Mouse (Mus musculus) kidney, embryonic 15.5 days (tissue): ENCODE data around the gene Nfib. TPM values are rescaled to one million over a fixed set of nuclear protein-coding genes. Genes with fewer than 3 reads are reported as not detected.
A peak's percentile ranks its signal among the peaks of the same experiment; 100 is the strongest.

ENCODE experiments used
- ATAC-seq: fragments of 200-750 bp; cut with Nextera tagmentation; replicated peaks from 2 replicates; pipeline ENCODE4 v1.8.0; 2017; ENCODE audit warnings: moderate TSS enrichment; ENCODE audit not compliant: low FRiP score
- H3K27ac ChIP-seq: fragments of 300-500 bp; sonication (generic); 2 replicates; pipeline ENCODE4 v1.5.1; 2015; ENCODE audit warnings: mild to moderate bottlenecking, inconsistent platforms
- H3K27me3 ChIP-seq: fragments of 300-500 bp; sonication (generic); 2 replicates; pipeline ENCODE4 v1.6.1; 2015; ENCODE audit warnings: inconsistent platforms
- H3K36me3 ChIP-seq: fragments of 300-500 bp; sonication (generic); 2 replicates; pipeline ENCODE4 v1.6.1; 2015; ENCODE audit warnings: inconsistent platforms
- H3K4me1 ChIP-seq: fragments of 300-500 bp; sonication (generic); 2 replicates; pipeline ENCODE4 v1.6.1; 2015; ENCODE audit warnings: inconsistent platforms
- H3K4me2 ChIP-seq: fragments of 300-500 bp; sonication (generic); 2 replicates; pipeline ENCODE4 v1.6.1; 2015; ENCODE audit warnings: moderate library complexity, mild to moderate bottlenecking, inconsistent platforms
- H3K4me3 ChIP-seq: fragments of 300-500 bp; sonication (generic); replicated peaks from 2 replicates; pipeline ENCODE4 v1.5.1; 2015; ENCODE audit warnings: mild to moderate bottlenecking, inconsistent platforms
- H3K9ac ChIP-seq: fragments of 300-500 bp; sonication (generic); 2 replicates; pipeline ENCODE4 v1.6.1; 2015; ENCODE audit warnings: mild to moderate bottlenecking, inconsistent platforms
- H3K9me3 ChIP-seq: fragments of 300-500 bp; sonication (generic); replicated peaks from 2 replicates; pipeline ENCODE4 v1.6.1; 2016; ENCODE audit warnings: inconsistent platforms
- WGBS: fragments of 180-500 bp; shearing (Covaris S2); methylation state at CpG from one replicate; pipeline ENCODE4 v1.1.7; 2015; ENCODE audit warnings: mixed read lengths; 5-methylcytosine and 5-hydroxymethylcytosine counted together
- polyA plus RNA-seq: library from polyadenylated mRNA; unstranded; fragments of >200 nt; fragmentation: Nextera tagmentation; extraction: Ambion mirVana; gene quantifications from 2 replicates; pipeline ENCODE4 v1.2.1, GENCODE M21; 2015

Nfib gene
- polyA plus RNA-seq, 1 experiment from 2014 or later, result 33.8 TPM

GRCm38 (mm10) chr4:82298606-82299005 lies 406.9 kb downstream of the Nfib start:
- no peak overlapping the region for H3K4me3 ChIP-seq
- 79% methylated on average over 1 of the region's 1 CpGs for WGBS
- no peak overlapping the region for H3K9ac ChIP-seq
- H3K27ac ChIP-seq, result no peak overlapping the region
- H3K9me3 ChIP-seq, result no peaks in the 10 kb centered on the region
- H3K4me1 ChIP-seq, result 0 out of 2 replicates have a peak, but pooled peaks cover 3% of the 10 kb centered on the region
- H3K4me2 ChIP-seq, result no peak overlapping the region
- no peaks in the 10 kb centered on the region for H3K27me3 ChIP-seq
- H3K36me3 ChIP-seq, result 0 out of 2 replicates have a peak, but pooled peaks cover 7% of the 10 kb centered on the region
- ATAC-seq, result no peak

GRCm38 (mm10) chr4:82297562-82297961 lies 408.0 kb downstream of the Nfib start:
- no peak overlapping the region for H3K9ac ChIP-seq
- no peak for ATAC-seq
- no peak overlapping the region for H3K4me3 ChIP-seq
- 0 out of 2 replicates have a peak, but pooled peaks cover 7% of the 10 kb centered on the region for H3K36me3 ChIP-seq
- H3K27me3 ChIP-seq, result no peaks in the 10 kb centered on the region
- H3K4me2 ChIP-seq, result no peak overlapping the region
- no peak overlapping the region for H3K27ac ChIP-seq
- 83% methylated on average over 2 of the region's 2 CpGs for WGBS
- no peaks in the 10 kb centered on the region for H3K4me1 ChIP-seq
- no peaks in the 10 kb centered on the region for H3K9me3 ChIP-seq

- Histone ChIP-seq H3K4me1 (peaks cover 14% of the 10 kb centered on the region), H3K9ac (no peak overlapping the region), H3K4me3 (no peak overlapping the region), H3K27ac (no peak overlapping the region), H3K9me3 (no peaks in the 10 kb centered on the region), H3K36me3 (0 out of 2 replicates have a peak, but pooled peaks cover 7% of the 10 kb centered on the region), H3K27me3 (no peaks in the 10 kb centered on the region), H3K4me2 (no peak overlapping the region)
- ATAC-seq, result no peak
- WGBS, result 73% methylated on average over 1 of the region's 1 CpGs
Measured at GRCm38 (mm10) chr4:82294066-82294465, 411.5 kb downstream of the Nfib start.

- no peak overlapping the region for H3K4me2 ChIP-seq
- 60% methylated on average over 4 of the region's 4 CpGs for WGBS
- 0 out of 2 replicates have a peak, but pooled peaks cover 5% of the 10 kb centered on the region for H3K36me3 ChIP-seq
- ATAC-seq, result no peak
- H3K27me3 ChIP-seq, result no peaks in the 10 kb centered on the region
- H3K27ac ChIP-seq, result no peak overlapping the region
- H3K9ac ChIP-seq, result no peak overlapping the region
- H3K9me3 ChIP-seq, result no peaks in the 10 kb centered on the region
- no peak overlapping the region for H3K4me3 ChIP-seq
- peaks cover 14% of the 10 kb centered on the region for H3K4me1 ChIP-seq
Measured at GRCm38 (mm10) chr4:82291174-82291847, 414.2 kb downstream of the Nfib start.

- no peak overlapping the region for H3K4me3 ChIP-seq
- H3K36me3 ChIP-seq, result 0 out of 2 replicates have a peak, but pooled peaks cover 3% of the 10 kb centered on the region
- no peaks in the 10 kb centered on the region for H3K9me3 ChIP-seq
- peaks cover 14% of the 10 kb centered on the region for H3K4me1 ChIP-seq
- H3K4me2 ChIP-seq, result no peak overlapping the region
- no peak overlapping the region for H3K9ac ChIP-seq
- peak overlapping the region; percentile 38; the same call in 1 of the 2 replicates for H3K27ac ChIP-seq
- 74% methylated on average over 9 of the region's 9 CpGs for WGBS
- ATAC-seq, result no peak
- no peaks in the 10 kb centered on the region for H3K27me3 ChIP-seq
Measured at GRCm38 (mm10) chr4:82290623-82291022, 414.9 kb downstream of the Nfib start.

GRCm38 (mm10) chr4:82289596-82289995 lies 416.0 kb downstream of the Nfib start:
- Histone ChIP-seq H3K4me2 (no peak overlapping the region), H3K4me1 (peaks cover 14% of the 10 kb centered on the region), H3K27me3 (no peaks in the 10 kb centered on the region), H3K27ac (0 out of 2 replicates have a peak overlapping the region, but pooled peaks have one; percentile 38), H3K9me3 (no peaks in the 10 kb centered on the region), H3K9ac (no peak overlapping the region), H3K36me3 (no peaks in the 10 kb centered on the region), H3K4me3 (no peak overlapping the region)
- ATAC-seq, result no peak
- WGBS, result 62% methylated on average over 7 of the region's 7 CpGs

GRCm38 (mm10) chr4:82288138-82288537 lies 417.4 kb downstream of the Nfib start:
- Histone ChIP-seq H3K9ac (no peak overlapping the region), H3K4me2 (no peak overlapping the region), H3K27me3 (no peaks in the 10 kb centered on the region), H3K9me3 (no peaks in the 10 kb centered on the region), H3K4me3 (no peak overlapping the region), H3K36me3 (no peaks in the 10 kb centered on the region), H3K4me1 (peaks cover 14% of the 10 kb centered on the region), H3K27ac (no peak overlapping the region)
- 60% methylated on average over 2 of the region's 2 CpGs for WGBS
- ATAC-seq, result no peak

GRCm38 (mm10) chr4:82287454-82287853 lies 418.1 kb downstream of the Nfib start:
- Histone ChIP-seq H3K9me3 (no peaks in the 10 kb centered on the region), H3K36me3 (no peaks in the 10 kb centered on the region), H3K4me1 (peaks cover 14% of the 10 kb centered on the region), H3K4me3 (no peak overlapping the region), H3K4me2 (no peak overlapping the region), H3K27ac (no peak overlapping the region), H3K27me3 (no peaks in the 10 kb centered on the region), H3K9ac (no peak overlapping the region)
- WGBS, result 87% methylated on average over 2 of the region's 2 CpGs
- no peak for ATAC-seq

- Histone ChIP-seq H3K4me1 (peaks cover 13% of the 10 kb centered on the region), H3K36me3 (no peaks in the 10 kb centered on the region), H3K4me2 (no peak overlapping the region), H3K9ac (no peak overlapping the region), H3K9me3 (no peaks in the 10 kb centered on the region), H3K27ac (no peak overlapping the region), H3K27me3 (no peaks in the 10 kb centered on the region), H3K4me3 (no peak overlapping the region)
- ATAC-seq, result no peak
- WGBS, result 90% methylated on average over 2 of the region's 2 CpGs
Measured at GRCm38 (mm10) chr4:82286931-82287330, 418.6 kb downstream of the Nfib start.

GRCm38 (mm10) chr4:82283536-82283935 lies 422.0 kb downstream of the Nfib start:
- H3K9me3 ChIP-seq, result no peaks in the 10 kb centered on the region
- H3K4me1 ChIP-seq, result no peaks in the 10 kb centered on the region
- H3K36me3 ChIP-seq, result no peaks in the 10 kb centered on the region
- H3K9ac ChIP-seq, result no peak overlapping the region
- no peak overlapping the region for H3K4me2 ChIP-seq
- H3K27me3 ChIP-seq, result no peaks in the 10 kb centered on the region
- no peak overlapping the region for H3K27ac ChIP-seq
- 75% methylated on average over 6 of the region's 6 CpGs for WGBS
- peak; percentile 67 for ATAC-seq
- no peak overlapping the region for H3K4me3 ChIP-seq

- H3K9me3 ChIP-seq, result no peaks in the 10 kb centered on the region
- WGBS, result 38% methylated on average over 2 of the region's 2 CpGs
- no peak overlapping the region for H3K9ac ChIP-seq
- H3K4me1 ChIP-seq, result 0 out of 2 replicates have a peak, but pooled peaks cover 4% of the 10 kb centered on the region
- H3K4me2 ChIP-seq, result no peak overlapping the region
- ATAC-seq, result no peak
- no peaks in the 10 kb centered on the region for H3K27me3 ChIP-seq
- no peaks in the 10 kb centered on the region for H3K36me3 ChIP-seq
- H3K4me3 ChIP-seq, result no peak overlapping the region
- peak overlapping the region; percentile 51 for H3K27ac ChIP-seq
Measured at GRCm38 (mm10) chr4:82275996-82276395, 429.6 kb downstream of the Nfib start.

GRCm38 (mm10) chr4:82273049-82273754 lies 432.3 kb downstream of the Nfib start:
- no peak overlapping the region for H3K27ac ChIP-seq
- H3K36me3 ChIP-seq, result no peaks in the 10 kb centered on the region
- 71% methylated on average over 4 of the region's 4 CpGs for WGBS
- H3K4me2 ChIP-seq, result no peak overlapping the region
- H3K27me3 ChIP-seq, result no peaks in the 10 kb centered on the region
- peaks cover 7% of the 10 kb centered on the region; the same call in 1 of the 2 replicates for H3K4me1 ChIP-seq
- no peak overlapping the region for H3K4me3 ChIP-seq
- ATAC-seq, result no peak
- H3K9me3 ChIP-seq, result no peaks in the 10 kb centered on the region
- no peak overlapping the region for H3K9ac ChIP-seq
